Mouse (Mus musculus) CD4-positive naive resting alpha-beta T cell, adult 57 days (primary cell): Measurements from ENCODE around the gene Wdr12. TPM values are rescaled to one million over a fixed set of nuclear protein-coding genes. Genes with fewer than 3 reads are reported as not detected.

Source experiments
- total RNA-seq: library from RNA; stranded (reverse); gene quantifications from one replicate; pipeline ENCODE4 v1.2.4, GENCODE M21; 2023

Wdr12 gene
- total RNA-seq = 25.1 TPM

DNA sequence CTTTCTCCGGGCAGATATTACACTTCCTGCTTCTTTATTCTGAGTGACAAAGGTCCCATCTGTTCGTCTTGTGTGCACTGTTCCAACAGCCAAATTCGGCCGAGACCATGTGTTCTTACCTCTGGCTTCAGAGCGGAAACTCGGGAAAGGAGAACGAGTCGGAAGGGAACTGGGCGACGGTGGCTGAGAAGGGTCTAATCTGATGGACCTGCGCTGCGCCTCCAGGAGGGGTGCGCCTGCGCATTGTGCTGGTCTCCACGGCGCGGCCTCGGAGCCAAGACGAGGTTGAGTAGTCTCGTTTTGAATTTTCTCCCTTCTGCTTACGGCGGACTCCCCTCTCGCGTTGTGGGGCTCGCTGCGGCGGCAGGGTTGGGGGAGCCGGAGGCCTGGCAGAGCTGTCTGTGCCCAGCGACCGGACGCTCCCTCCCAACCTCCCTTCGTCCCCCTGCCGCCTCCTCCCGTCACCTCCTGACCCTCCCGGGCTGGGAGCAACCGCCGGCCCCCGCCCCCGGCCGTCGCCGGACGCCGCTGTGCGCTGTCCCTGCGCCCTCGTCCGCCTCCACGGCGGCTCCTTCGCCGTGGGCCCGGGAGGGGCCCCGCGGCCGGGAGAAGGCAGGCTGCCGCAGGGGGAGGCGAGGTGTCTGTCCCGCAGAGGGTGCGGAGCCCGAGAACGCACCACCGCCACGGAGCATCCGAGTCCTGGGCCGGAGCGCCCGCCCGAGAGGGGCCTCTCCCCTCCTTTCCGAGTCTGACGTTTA lies at the start of gene Wdr12, which contains the start of gene Carf:
Wdr12 (minus strand) TSS at position 622 of the 758 bp plus-strand sequence.
Carf (plus strand) TSS at position 224 of the 758 bp plus-strand sequence.

DNA sequence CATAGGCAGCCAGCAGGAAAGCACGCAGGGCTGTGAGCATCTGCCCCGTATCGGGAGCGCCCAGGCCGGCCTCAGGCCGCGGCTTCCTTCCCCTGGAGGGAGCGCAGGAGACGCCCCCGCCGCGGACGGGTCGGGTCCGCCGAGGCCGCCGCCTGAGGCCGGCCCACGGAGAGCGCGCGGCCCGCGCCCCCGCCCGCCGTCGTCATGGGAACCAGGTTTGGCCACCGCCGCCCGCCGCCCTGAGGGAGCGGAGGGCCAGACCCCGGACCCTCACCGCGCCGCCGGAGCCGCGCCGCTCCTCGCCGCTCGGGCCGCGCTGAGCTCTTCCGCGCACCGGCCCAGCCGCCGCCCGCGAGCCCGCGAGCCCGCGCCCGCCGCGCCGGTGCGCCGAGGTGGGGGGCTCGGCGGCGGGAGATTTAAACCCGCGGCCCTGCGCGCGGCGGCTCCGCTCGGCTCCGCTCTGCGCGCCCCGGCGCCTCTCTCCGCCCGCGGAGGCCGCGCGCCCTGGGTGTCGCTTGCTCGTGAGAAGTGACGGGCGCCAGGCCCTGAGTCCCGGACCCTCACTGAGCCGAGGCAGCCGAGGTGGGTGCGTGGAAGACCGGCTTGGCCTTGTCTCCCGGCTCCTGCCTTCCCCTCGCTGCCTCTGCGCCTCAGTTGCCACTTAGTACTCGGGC lies 55.5 kb downstream of the Wdr12 start, which contains the start of gene Ica1l:
Ica1l (minus strand) TSS at position 389 of the 674 bp plus-strand sequence.

Other genes with a start within 250 kb of the Wdr12 start
- gene Fam117b, start 185.6 kb downstream of the Wdr12 start, total RNA-seq = 67.3 TPM
- gene Ica1l, start 55.5 kb downstream of the Wdr12 start, total RNA-seq = 3.1 TPM
- gene Carf, start 398 bp downstream of the Wdr12 start, total RNA-seq = 12.3 TPM
- 29.5 TPM for gene Nbeal1, start 82.0 kb upstream of the Wdr12 start, total RNA-seq
- 7.3 TPM for gene Cyp20a1, start 244.7 kb upstream of the Wdr12 start, total RNA-seq